Mouse (Mus musculus): Measurements from ENCODE around the gene Gm49318.

Gene Gm49318

GRCm38 (mm10) chr9:22056303-22056910 is 14.7 kb downstream of the Gm49318 start:
- no peaks in the 10 kb centered on the region; the same call in 1 of the 2 replicates for H3K36me3 ChIP-seq (ENCODE audit: control insufficient read depth, insufficient read depth, low read length, poor library complexity, severe bottlenecking)
- DNase-seq (ENCODE audit: low read depth, low spot score) = no peak
- no peaks in the 10 kb centered on the region for H3K27me3 ChIP-seq (ENCODE audit: control insufficient read depth, insufficient read depth, low read length, poor library complexity, severe bottlenecking)

GRCm38 (mm10) chr9:22055713-22056112 is 15.3 kb downstream of the Gm49318 start:
- DNase-seq (ENCODE audit: low read depth, low spot score) = no peak

GRCm38 (mm10) chr9:22054411-22055076 is 16.5 kb downstream of the Gm49318 start:
- H3K36me3 ChIP-seq (ENCODE audit: control insufficient read depth, insufficient read depth, low read length, poor library complexity, severe bottlenecking) = no peaks in the 10 kb centered on the region; the same call in 1 of the 2 replicates
- no peaks in the 10 kb centered on the region for H3K27me3 ChIP-seq (ENCODE audit: control insufficient read depth, insufficient read depth, low read length, poor library complexity, severe bottlenecking)
- DNase-seq (ENCODE audit: low read depth, low spot score) = peak; percentile 93

More at GRCm38 (mm10) chr9:22055713-22056112, 15.3 kb downstream of the Gm49318 start:
- Histone ChIP-seq H3K27me3 (ENCODE audit: control insufficient read depth, insufficient read depth, low read length, poor library complexity, severe bottlenecking) (no peaks in the 10 kb centered on the region), H3K36me3 (ENCODE audit: control insufficient read depth, insufficient read depth, low read length, poor library complexity, severe bottlenecking) (no peaks in the 10 kb centered on the region; the same call in 1 of the 2 replicates)

GRCm38 (mm10) chr9:22053657-22054056 is 17.4 kb downstream of the Gm49318 start:
- Histone ChIP-seq H3K27me3 (ENCODE audit: control insufficient read depth, insufficient read depth, low read length, poor library complexity, severe bottlenecking) (no peaks in the 10 kb centered on the region), H3K36me3 (ENCODE audit: control insufficient read depth, insufficient read depth, low read length, poor library complexity, severe bottlenecking) (no peaks in the 10 kb centered on the region; the same call in 1 of the 2 replicates)
- no peak for DNase-seq (ENCODE audit: low read depth, low spot score)

GRCm38 (mm10) chr9:22051958-22052254 is 19.2 kb downstream of the Gm49318 start, which contains the start of gene Elavl3:
Elavl3 (minus strand) TSS chr9:22052023.
- no peaks in the 10 kb centered on the region for H3K27me3 ChIP-seq (ENCODE audit: control insufficient read depth, insufficient read depth, low read length, poor library complexity, severe bottlenecking)
- no peak for DNase-seq (ENCODE audit: low read depth, low spot score)

GRCm38 (mm10) chr9:22051161-22051957 is 19.7 kb downstream of the Gm49318 start:
- DNase-seq (ENCODE audit: low read depth, low spot score) = peak; percentile 22
- H3K27me3 ChIP-seq (ENCODE audit: control insufficient read depth, insufficient read depth, low read length, poor library complexity, severe bottlenecking) = no peaks in the 10 kb centered on the region
- no peaks in the 10 kb centered on the region for H3K36me3 ChIP-seq (ENCODE audit: control insufficient read depth, insufficient read depth, low read length, poor library complexity, severe bottlenecking)

More at GRCm38 (mm10) chr9:22051958-22052254, 19.2 kb downstream of the Gm49318 start, which contains the start of gene Elavl3:
- no peaks in the 10 kb centered on the region; the same call in 1 of the 2 replicates for H3K36me3 ChIP-seq (ENCODE audit: control insufficient read depth, insufficient read depth, low read length, poor library complexity, severe bottlenecking)

- Histone ChIP-seq H3K27me3 (ENCODE audit: control insufficient read depth, insufficient read depth, low read length, poor library complexity, severe bottlenecking) (no peaks in the 10 kb centered on the region), H3K36me3 (ENCODE audit: control insufficient read depth, insufficient read depth, low read length, poor library complexity, severe bottlenecking) (no peaks in the 10 kb centered on the region)
- peak; percentile 58 for DNase-seq (ENCODE audit: low read depth, low spot score)
These were observed 20.6 kb downstream of the Gm49318 start for GRCm38 (mm10) chr9:22050351-22050889.

- Histone ChIP-seq H3K36me3 (ENCODE audit: control insufficient read depth, insufficient read depth, low read length, poor library complexity, severe bottlenecking) (no peaks in the 10 kb centered on the region), H3K27me3 (ENCODE audit: control insufficient read depth, insufficient read depth, low read length, poor library complexity, severe bottlenecking) (no peaks in the 10 kb centered on the region)
- no peak for DNase-seq (ENCODE audit: low read depth, low spot score)
These were observed 21.3 kb downstream of the Gm49318 start for GRCm38 (mm10) chr9:22049721-22050270.

- no peaks in the 10 kb centered on the region for H3K27me3 ChIP-seq (ENCODE audit: control insufficient read depth, insufficient read depth, low read length, poor library complexity, severe bottlenecking)
These were observed 21.7 kb downstream of the Gm49318 start for GRCm38 (mm10) chr9:22049315-22049714.

GRCm38 (mm10) chr9:22047329-22047728 is 23.7 kb downstream of the Gm49318 start:
- no peak for DNase-seq (ENCODE audit: low read depth, low spot score)
- H3K36me3 ChIP-seq (ENCODE audit: control insufficient read depth, insufficient read depth, low read length, poor library complexity, severe bottlenecking) = no peaks in the 10 kb centered on the region
- no peaks in the 10 kb centered on the region for H3K27me3 ChIP-seq (ENCODE audit: control insufficient read depth, insufficient read depth, low read length, poor library complexity, severe bottlenecking)

More at GRCm38 (mm10) chr9:22049315-22049714, 21.7 kb downstream of the Gm49318 start:
- DNase-seq (ENCODE audit: low read depth, low spot score) = no peak
- no peaks in the 10 kb centered on the region for H3K36me3 ChIP-seq (ENCODE audit: control insufficient read depth, insufficient read depth, low read length, poor library complexity, severe bottlenecking)

GRCm38 (mm10) chr9:22041832-22042231 is 29.2 kb downstream of the Gm49318 start:
- no peak for DNase-seq (ENCODE audit: low read depth, low spot score)
- Histone ChIP-seq H3K27me3 (ENCODE audit: control insufficient read depth, insufficient read depth, low read length, poor library complexity, severe bottlenecking) (no peaks in the 10 kb centered on the region), H3K36me3 (ENCODE audit: control insufficient read depth, insufficient read depth, low read length, poor library complexity, severe bottlenecking) (no peaks in the 10 kb centered on the region)

- no peaks in the 10 kb centered on the region for H3K36me3 ChIP-seq (ENCODE audit: control insufficient read depth, insufficient read depth, low read length, poor library complexity, severe bottlenecking)
- no peak for DNase-seq (ENCODE audit: low read depth, low spot score)
- no peaks in the 10 kb centered on the region for H3K27me3 ChIP-seq (ENCODE audit: control insufficient read depth, insufficient read depth, low read length, poor library complexity, severe bottlenecking)
These were observed 33.2 kb downstream of the Gm49318 start for GRCm38 (mm10) chr9:22037826-22038225.

GRCm38 (mm10) chr9:22035300-22036044 is 35.6 kb downstream of the Gm49318 start:
- Histone ChIP-seq H3K36me3 (ENCODE audit: control insufficient read depth, insufficient read depth, low read length, poor library complexity, severe bottlenecking) (no peaks in the 10 kb centered on the region), H3K27me3 (ENCODE audit: control insufficient read depth, insufficient read depth, low read length, poor library complexity, severe bottlenecking) (no peaks in the 10 kb centered on the region)
- no peak for DNase-seq (ENCODE audit: low read depth, low spot score)

GRCm38 (mm10) chr9:22030386-22030785 is 40.7 kb downstream of the Gm49318 start:
- no peaks in the 10 kb centered on the region for H3K36me3 ChIP-seq (ENCODE audit: control insufficient read depth, insufficient read depth, low read length, poor library complexity, severe bottlenecking)
- H3K27me3 ChIP-seq (ENCODE audit: control insufficient read depth, insufficient read depth, low read length, poor library complexity, severe bottlenecking) = no peaks in the 10 kb centered on the region
- no peak for DNase-seq (ENCODE audit: low read depth, low spot score)
